Mouse (Mus musculus): ENCODE data around the gene Nol9.

Gene Nol9

DNA sequence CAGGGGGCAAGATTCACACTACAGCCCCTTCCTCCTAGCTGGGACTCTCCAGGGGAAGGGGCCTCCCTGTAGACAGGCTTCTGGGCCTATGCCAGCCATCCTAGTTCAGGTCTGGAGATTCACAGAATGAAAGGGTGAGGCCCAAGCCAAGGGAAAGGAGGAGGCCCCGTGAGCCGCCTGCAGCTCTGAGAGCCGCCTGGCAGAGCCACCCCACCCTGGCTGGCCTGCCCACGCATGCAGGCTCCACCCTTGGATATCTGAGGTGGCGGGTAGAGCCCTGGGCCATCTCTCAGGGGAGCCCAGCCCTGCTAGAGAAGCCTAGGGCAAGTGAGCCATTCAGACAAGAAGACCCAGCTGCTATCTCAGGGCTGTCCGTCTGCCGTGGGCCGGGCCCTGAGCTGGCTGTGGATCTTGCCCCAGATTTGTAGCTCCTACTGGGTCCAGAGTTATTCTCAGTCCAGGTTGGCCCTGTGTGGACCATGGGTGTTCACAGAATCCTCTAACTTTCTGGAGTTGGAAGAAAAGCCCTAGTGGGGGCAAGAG lies 53.7 kb downstream of the Nol9 start:
- DNase-seq (ENCODE audit: low spot score in 2 of 2), result peak in 1 of 2 experiments; percentile 22

DNA sequence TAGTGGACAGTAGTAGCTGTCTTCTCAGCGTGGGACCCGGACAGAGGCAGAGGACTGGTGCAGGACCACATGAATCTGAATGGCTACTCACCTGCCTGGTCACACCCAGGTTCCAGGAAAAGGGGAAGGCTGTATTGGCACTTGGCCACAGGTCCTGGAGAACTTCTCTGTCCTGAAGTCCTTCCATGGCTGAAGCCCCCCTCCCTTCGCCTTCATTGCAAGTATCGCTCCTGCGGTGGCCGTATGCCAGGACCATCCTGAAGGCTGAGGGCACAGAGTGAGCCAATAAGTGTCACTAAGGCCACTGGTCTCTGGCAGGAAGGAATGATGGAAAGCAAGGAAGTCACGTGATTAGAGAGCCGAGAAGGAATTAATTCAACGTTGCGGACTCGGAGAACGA lies 55.1 kb downstream of the Nol9 start:
- no peak for DNase-seq (ENCODE audit: low spot score in 2 of 2)

DNA sequence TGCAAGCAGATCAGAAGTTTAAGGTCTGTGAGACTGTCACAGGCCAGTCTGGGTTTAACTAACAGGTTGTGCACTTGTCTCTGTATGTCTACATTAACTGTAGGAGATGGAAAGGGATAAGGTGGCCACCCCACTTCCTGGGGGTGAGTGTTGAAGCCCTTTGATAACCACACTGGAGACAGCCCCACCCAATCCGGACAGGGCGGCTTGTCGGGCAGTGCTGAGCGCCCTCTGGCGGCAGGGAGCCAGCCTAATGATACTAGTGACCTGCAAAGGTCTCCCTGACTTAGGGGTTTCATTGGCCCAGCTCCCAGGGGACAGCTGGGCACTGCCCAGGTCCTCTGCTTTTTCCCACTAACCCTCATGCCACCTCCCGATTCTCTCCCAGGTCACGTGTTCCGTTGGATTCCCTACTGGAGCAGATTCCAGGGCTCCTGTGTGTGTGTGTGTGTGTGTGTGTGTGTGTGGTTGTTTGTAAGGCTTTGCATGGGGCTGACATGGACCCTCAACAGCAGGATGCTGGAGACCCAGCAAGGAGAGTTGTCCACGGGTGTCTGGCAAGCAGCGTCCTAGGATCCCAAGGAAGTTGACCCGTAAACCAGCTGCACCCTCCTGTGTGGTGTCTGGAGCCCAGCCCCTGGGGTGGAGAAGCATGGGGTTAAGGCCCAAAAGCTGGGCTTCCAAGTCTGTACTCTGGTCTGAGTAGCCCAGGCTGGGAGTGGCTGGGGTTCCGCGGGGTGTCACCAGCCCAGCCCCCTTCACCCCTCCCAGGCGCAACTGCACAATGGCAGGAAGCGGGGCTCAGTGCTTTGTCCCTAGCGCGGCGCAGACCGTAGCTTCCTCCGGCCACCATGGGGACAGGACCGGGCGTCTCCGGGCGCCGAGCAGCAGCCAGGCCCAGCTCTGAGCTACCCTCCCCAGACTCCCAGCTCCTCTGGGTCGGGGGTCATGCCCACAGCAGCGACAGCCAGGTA lies 57.1 kb downstream of the Nol9 start:
- DNase-seq (ENCODE audit: low spot score in 2 of 2), result peak in 1 of 2 experiments; percentile 63

DNA sequence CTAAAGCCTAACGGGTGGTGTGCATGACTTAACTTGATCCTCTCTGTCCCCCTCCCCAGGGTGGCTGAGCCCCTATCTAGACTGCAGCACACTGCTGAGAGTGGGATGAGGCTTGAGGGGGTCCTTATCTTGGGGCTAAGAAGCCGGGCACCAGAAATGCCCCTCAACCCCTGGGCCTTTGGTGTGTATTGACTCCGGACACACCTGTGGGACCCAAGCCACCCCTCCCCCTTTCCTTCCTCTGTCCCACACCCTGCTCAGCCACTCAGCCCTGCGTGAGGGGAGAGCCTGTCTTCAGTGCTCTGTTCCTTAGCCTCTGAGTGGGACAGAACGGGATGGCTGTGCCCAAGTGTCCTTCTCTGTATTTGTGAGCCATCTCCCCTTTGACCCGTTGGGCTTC lies 57.8 kb downstream of the Nol9 start:
- no peak for DNase-seq (ENCODE audit: low spot score in 2 of 2)

DNA sequence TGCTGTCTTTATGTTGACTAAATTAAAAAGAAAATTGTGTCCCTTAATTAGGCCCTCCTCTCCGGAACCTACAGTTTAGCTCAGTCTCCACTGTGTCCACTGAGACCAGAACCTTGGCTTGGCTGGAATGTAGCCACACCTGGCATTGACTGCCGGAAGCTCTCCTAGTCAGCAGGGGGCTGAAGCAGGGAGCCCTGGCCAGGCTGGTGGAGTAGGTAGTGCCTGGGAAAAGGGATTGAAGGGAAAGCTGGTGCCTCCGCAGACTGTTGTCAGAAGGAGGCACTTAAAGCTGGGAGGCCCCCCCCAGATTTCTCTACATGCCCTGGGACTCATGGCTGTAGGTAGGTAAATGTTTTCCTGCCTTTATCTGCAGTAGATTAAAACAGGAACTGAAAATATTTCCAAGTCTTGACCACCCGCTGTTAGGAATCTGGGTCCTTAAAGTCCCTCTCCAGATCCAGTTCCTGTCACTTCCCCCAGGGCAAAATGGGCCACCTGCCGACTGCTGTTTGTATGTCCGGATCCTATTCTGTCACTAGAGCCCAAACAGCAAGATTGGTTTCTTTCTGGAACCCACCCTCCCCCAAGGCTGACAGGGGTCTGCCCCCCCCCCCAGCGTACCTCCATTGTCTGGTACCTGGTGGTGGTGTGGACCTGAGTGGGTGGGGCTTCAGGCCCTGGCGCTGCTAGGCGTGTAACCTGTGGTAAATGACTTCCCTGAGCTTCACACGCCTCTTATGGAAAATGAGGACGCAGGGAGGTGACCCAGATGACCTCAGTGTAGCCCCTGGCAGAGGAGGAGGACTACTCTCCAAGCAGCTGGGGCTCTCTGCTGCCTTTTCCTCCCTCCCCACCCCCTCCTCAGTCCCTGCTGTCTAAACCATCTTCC lies 59.0 kb downstream of the Nol9 start:
- DNase-seq (ENCODE audit: low spot score in 2 of 2), result no peak

DNA sequence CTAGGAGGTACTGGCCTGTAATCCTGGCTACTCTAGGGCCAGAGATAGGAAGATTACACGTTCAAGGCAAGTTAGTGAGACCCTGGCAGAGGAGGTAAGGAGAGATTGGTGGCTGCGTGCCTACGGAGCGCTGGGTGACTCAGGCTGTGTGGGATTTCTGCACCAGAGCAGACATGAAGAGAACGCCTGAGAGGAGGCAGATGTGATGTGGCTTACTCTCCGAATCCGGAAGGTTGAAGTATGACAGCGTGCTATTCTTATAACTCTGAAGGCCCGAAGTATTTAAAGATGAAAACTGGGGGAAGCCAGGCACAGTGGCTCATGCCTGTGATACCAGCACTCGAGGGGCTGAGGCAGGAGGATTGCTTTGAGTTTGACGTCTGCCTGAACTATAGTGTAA lies 61.4 kb downstream of the Nol9 start:
- peak; percentile 79 to 84 for DNase-seq (ENCODE audit: low spot score in 2 of 2)

DNA sequence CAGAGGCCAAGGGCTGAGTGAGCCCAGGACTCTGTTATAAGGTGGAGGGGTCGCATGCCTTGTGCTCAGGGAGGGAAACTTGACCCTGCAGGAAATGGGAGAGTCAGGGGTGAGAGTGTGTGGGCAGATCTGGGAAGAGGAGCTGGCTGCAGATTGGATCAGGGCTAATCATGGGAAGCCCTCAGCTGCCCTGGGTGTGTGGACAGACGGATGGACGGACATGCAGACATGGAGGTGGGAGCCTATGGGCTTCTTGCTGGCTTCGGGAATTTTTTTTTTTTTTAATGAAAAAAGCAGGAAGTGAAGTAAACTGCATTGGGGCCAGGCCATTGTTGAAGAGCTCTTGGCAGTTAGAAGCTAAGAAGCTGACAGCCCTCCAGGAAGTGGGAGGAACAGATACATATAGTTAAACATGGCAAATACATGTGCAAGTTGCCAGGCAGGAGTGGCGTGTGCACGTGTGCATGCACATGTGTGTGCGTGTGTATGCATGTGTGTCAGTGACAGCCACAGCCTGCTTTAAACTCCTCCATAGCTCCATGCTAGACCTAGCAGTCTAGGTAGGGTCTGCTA lies 62.0 kb downstream of the Nol9 start:
- DNase-seq (ENCODE audit: low spot score in 2 of 2), result peak in 1 of 2 experiments; percentile 34

DNA sequence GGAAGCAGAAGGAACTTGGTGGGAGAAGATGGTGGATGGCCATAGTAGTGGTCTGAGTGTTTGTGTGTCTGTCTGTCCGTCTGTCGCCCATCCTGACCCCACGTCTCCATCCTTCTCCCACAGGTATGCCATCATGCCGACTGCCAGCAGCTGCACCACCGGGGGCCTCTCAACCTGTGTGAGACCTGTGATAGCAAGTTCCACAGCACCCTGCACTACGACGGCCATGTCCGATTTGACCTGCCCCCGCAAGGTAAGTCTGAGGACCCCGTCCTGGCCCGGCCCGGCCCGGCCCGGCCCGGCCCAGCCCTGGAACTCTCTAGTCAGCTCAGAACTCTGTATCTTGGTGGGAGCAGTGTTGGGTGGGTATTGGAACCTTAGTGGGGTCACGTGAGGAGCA lies 62.8 kb downstream of the Nol9 start:
- no peak for DNase-seq (ENCODE audit: low spot score in 2 of 2)

DNA sequence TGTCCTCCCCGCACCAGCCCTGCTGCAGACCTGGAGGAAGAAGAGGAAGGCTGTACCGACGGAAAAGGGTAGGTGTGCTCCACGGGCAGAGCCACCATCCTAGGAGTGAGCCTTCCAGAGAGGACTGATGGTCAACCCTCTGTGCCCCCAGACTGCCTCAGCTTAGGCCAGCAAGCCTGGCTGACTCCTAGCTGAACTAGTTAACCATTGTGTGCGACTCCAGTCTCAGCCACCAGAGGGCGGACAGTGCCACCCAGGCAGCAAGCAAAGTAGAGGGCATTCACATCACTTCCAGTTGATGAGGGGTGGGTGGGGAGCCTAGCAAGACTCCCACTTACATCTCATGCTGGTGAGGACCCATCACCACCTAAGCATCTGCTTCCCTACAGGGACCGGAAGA lies 63.9 kb downstream of the Nol9 start:
- peak; percentile 86 to 87 for DNase-seq (ENCODE audit: low spot score in 2 of 2)

DNA sequence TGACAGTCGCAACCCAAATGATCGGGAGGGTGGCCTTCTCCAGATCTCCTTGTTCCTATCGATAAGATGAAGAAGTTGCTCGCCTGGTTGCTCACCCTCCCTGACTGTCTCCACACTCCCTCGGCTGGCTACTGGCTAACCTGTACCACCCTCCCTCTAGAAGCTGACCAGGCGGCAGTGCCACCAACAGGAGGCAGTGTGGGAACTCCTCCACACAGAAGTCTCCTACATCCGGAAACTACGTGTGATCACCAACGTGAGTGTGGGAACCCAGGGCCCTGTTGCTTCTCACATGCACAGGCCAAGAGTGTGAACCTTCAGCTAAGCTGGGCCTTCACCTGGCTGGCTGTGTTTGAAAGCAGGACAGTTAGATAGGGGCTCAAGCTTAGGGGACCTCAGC lies 67.6 kb downstream of the Nol9 start:
- no peak for DNase-seq (ENCODE audit: low spot score in 2 of 2)

DNA sequence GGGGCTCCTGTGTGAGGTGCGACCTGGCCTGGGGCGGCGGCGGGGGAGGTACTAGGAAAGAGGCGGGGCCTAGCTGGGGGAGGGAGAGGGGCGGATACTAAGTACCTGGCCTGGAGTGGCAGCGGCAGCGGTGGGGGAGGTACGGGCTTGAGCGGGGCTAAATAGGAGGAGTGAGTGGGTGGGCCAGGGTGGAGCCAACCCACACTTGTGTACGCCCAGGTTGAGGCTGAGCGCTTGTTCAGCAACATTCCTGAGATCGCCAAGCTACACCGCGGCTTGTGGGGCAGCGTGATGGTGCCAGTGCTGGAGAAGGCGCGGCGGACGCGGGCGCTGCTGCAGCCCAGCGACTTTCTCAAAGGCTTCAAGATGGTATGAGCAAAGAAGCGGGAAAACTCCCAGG lies 68.4 kb downstream of the Nol9 start:
- peak in 1 of 2 experiments; percentile 32 for DNase-seq (ENCODE audit: low spot score in 2 of 2)

DNA sequence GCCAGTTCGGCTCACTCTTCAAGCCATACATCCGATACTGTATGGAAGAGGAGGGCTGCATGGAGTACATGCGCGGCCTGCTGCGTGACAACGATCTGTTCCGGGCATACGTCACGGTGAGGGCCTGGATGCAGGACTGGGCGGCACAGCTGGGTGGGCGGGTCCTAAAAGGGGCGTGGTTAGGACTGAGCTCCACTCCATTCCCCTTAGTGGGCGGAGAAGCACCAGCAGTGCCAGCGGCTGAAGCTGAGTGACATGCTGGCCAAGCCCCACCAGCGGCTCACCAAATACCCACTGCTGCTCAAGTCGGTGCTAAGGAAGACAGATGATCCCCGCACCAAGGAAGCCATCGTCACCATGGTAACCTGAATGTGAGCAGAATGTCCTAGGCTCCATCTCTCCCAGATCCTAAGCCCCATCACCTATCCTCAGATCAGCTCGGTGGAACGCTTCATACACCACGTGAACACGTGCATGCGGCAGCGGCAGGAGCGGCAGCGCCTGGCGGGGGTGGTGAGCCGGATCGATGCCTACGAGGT lies 68.9 kb downstream of the Nol9 start:
- DNase-seq (ENCODE audit: low spot score in 2 of 2), result peak; percentile 69 to 70

DNA sequence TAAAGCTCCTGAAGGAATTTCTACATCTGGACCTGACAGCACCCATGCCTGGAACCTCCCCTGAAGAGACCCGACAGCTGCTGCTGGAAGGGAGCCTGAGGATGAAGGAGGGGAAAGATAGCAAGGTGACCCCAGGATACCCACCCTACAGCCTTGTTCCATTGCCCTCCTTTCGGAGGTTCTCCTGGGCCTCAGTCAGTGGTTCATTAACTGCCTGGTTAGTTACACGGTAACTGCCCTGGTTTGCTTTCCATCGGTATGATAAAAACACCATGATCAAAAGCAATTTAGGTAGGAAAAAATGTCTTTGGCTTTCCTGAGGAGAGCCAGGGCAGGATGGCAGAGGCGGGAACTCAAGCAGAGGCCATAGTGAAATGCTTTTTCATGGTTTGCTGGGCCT lies 69.6 kb downstream of the Nol9 start:
- DNase-seq (ENCODE audit: low spot score in 2 of 2), result no peak

DNA sequence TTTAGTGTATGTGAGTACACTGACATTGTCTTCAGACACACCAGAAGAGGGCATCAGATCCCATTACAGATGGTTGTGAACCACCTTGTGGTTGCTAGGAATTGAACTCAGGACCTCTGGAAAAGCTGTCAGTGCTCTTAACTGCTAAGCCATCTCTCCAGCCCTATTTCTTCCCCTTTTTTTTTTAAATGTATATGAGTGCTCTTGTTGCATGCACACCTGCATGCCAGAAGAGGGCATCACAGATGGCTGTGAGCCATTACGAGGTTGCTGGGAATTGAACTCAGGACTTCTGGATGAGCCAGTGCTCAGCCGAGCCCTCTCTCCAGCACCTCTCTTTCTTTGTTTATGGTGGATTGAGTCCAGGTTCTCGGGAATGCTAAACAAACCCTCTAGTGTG lies 70.4 kb downstream of the Nol9 start:
- DNase-seq (ENCODE audit: low spot score in 2 of 2), result no peak

DNA sequence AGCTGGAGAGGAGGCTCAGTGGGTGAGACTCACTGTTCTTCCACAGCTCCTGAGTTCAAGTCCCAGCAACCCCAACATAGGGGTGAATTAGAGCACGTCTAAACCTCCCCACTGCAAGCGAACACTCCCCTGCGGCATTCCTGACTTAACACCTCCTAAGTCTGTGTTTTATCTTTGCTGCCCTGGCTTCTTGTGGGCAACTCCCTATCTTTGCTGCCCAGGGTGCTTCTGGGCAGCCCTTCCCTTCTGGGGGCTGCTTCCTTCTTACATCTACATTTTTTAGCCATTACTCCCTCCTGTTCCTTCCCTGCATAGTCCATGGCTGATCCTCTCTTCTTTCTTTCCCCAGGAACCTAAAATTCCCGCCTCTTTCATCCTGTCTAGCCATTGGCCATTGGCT lies 71.6 kb downstream of the Nol9 start:
- no peak for DNase-seq (ENCODE audit: low spot score in 2 of 2)

Measured in right cerebral cortex, adult 2 months (tissue).